Mouse (Mus musculus): Measurements from ENCODE around the gene Slc26a11.
A peak's percentile ranks its signal among the peaks of the same experiment; 100 is the strongest.

The Slc26a11 gene

DNA sequence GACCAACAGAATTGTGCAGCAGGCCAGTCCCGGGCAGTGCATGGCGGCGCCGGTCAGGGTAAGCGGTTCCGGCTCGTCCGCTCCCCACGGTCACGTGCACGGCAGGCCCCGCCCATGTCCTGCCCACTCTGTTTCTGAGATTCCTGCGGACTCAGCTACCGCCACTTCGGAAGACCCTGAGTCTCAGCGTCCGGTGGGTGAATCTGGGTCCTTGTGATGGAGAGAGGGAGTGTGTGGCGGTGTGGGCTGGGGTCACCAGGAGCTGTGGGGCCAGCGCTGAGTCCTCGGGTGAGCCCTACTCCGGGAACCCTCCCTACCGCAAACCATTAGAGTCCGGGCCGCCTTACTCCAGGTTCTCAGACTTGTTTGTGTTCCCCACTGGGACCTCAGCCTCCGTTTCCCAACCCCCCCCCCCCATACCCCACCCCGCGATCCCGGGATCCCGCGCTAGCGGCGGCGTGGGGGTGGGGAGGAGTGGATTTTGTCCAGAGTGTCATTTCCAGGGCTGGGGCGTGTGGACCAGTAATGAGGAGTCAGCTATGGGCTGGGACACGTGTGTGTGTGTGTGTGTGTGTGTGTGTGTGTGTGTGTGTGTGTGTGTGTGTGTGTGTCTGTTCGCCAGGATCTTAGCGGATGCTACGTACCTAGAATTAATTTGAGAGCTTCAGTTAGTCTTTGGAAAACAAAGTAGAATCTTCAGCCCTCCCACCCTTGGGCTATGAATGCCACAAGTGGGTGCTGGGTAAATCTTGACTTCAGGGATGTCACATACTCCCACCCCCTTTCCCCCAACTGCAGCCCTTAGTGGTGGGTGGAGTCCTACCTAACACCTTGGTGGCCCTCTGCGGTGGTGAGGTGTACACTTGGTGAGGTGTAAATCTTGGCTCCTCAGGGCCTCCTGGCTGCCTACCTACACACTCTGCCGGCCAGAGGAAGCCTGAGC is at the start of gene Slc26a11, which contains the start of gene Sgsh:
Gene Slc26a11 (plus strand): TSS at position 115 of the 943 bp plus-strand sequence.
Gene Sgsh (minus strand): TSS at position 94 of the 943 bp plus-strand sequence.
- DNase-seq (ENCODE audit: low spot score in 2 of 2) = peak; percentile 85

DNA sequence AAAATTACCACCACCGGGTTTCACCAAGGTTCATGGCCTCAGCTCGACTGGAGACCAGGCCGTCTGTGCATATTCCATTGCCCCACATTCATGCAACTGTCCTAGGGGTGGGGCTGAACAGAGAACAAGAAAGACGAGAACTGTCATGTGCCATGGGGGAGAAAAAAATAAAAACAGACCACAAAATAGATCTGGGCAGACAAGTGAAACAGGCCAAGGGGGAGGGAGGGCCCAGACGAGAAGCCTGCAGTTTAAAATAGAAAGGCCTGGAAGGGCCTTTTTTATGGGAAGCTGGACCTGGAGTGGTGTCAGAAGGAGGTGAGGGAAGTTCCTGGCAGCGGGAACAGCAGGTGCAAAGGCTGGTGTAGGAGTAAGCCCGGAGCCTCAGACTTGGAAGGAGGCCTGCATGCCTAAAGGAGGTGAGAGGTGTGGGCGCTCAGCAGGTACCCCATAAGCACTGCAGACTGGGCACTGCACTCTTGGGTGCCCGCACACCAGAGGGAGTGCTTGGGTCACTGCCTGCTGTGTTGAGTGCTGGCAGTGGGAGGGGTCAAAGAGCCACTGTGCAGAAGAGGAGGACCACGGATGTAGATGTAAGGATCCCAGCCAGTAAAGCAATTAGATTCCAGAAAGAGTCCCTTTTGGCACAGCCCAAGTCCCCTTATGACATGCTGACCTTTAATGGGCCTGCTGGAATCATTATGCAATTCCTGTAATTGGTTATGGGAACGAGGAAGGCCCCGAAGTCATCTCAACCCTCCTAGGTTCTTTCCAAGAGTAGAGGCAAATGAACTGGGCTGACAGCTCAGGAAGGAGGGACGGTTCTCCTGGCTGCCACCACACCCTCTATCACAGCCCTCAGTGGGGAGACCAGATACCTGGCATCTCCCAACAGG is 48.3 kb upstream of the Slc26a11 start:
- DNase-seq (ENCODE audit: low spot score in 2 of 2) = no peak

DNA sequence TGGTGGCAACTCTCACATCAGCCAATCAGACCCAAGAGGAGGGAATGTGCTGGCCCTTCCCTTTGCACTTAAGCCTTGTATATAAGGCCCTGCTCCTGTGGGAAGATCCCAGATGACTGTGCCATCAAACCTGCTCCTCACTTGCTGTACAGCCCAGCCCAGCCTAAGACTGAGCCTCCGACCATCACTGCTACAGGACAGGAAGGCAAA is 47.8 kb upstream of the Slc26a11 start, which contains the start of gene Card14:
Gene Card14 (plus strand): TSS at position 111 of the 210 bp plus-strand sequence.
- DNase-seq (ENCODE audit: low spot score in 2 of 2) = no peak

DNA sequence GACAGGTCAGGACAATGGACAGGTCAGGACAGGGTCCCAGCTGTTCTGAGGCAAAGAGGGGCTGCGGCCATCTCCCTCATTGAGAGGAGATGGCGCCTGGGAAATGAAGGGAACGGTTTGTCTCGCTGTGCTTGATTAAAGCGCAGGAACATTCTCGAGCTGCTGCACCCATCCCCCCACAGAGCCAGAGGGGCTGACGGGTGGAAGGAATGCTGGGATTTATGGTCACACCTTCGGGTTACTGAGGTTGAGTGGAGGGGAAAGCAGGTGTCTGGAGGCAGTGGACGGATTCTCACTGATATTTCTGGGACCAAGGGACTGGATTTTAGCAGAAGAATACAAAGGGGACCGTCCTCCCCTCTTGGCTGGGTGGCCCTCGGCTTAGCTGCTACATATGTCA is 47.4 kb upstream of the Slc26a11 start:
- peak in 1 of 2 experiments; percentile 22 for DNase-seq (ENCODE audit: low spot score in 2 of 2)

DNA sequence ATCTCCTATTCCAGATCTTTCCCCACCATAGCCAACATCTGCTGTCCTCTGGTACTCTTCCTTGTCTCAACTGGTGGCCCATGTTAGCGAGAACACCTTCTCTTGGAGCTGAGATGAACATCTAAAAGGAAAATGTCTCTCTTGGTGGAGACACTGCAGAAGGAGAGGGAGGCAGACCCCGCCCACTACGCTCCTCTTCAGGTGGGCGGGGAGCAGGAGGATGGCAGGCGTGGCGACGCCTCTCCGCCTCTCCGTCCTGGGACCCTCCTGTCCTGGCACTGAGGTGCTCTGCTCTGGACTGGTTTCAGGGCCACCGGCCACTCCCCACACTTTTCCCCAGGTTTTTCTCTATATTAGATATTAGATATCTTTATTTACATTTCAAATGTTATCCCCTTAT is 44.7 kb upstream of the Slc26a11 start:
- DNase-seq (ENCODE audit: low spot score in 2 of 2) = no peak

DNA sequence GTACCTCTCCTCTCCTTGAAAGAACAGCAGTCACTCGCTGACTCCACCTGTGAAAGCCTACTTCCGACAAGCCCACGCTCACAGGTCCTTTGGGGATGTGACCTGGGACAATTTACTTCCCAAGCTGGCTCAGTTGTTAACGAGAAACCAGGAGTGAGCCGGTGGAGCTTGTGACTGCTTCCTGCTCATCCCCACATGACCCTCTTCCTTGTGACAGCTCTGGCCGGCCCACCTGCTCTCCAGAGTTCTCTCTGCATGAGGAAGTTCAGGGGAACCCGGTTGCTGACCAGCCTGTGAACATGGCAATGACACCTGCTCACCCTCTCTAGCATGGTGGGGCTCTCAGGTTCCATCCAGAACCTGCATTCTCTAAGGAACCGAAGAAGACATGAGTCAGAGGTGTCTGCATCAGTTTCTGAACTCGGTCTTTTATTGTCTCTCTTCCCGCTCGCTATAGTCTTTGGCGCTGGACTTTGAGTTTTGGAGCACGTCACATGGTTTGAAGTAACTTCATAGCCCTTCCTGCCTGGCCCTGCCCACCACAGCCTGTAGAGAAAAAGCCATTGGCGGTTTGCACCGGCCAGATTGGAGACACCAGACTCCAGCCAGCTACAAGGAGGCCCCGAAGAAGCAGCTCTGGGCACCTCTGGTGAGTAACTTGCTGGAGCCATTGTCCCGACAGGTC is 41.0 kb upstream of the Slc26a11 start:
- peak in 1 of 2 experiments; percentile 12 for DNase-seq (ENCODE audit: low spot score in 2 of 2)

DNA sequence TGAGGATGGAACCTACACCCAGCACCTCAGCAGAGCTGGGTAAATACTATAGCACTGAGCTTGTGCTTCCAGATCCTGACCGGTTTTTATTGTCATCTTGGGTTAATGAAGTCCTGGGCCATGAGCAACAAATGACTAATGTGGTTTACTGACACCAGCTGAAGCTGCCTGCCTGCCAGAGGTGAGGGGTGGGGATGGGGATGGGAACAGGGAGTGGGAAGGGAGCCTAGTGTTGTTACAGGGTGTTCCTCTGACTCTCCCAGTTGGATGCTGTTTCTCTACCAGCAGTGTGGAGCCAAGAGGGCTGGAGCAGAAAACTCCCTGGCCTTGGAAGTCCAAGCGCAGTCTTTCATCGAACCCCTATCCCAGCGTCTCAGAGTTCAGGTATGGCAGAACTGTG is 38.6 kb upstream of the Slc26a11 start:
- no peak for DNase-seq (ENCODE audit: low spot score in 2 of 2)

DNA sequence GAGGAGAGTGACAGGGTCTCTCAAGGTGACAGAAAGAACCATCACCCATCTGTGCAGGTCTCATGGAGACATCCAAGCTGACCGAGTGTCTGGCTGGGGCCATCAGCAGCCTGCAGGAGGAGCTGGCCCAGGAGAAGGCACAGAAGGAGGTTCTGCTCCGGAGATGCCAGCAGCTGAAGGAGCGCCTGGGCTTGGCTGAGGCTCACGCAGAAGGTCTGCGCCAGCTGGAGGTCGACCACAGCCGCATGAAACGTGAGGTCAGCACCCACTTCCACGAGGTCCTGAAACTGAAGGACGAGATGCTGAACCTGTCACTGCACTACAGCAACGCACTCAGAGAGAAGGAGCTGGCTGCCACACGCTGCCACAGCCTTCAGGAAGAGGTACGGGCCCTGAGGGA is 32.8 kb upstream of the Slc26a11 start:
- DNase-seq (ENCODE audit: low spot score in 2 of 2) = no peak

DNA sequence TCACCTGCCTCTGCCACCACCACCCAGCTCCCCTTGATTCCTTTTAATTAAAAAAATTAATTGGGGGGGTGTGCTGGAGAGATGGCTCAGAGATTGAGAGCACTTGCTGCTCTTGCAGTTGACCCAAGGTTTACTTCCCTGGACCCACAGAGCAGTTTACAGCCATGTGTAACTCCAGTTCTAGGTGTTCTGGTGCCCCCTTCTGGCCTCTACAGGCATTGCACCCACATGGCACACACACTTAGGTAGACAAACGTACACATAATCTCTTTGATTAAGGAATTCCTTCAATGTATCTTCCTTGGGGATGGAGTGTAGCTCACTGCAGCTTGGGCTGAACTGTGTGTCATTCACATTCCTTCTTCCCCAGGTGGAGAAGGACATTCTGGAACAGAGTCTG is 30.3 kb upstream of the Slc26a11 start:
- DNase-seq (ENCODE audit: low spot score in 2 of 2) = no peak

DNA sequence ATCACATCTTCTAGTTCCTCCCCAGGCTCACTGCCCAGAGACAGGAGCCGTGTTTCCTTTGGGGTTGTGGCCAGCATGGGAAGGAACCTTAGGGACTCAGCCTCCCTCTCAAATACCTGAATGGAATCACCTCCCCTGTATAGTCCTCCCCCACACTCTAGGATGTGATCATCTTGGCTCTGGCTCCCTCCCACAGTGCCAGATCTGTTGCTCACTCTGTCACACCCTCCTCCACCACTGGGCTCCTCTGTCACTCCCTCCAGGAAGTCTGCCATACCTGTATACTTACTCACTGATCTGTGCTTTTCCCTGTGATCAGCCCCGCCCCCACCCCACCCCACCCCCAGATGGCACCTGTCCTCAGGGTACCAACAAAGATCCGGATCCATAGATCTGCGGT is 24.8 kb upstream of the Slc26a11 start:
- DNase-seq (ENCODE audit: low spot score in 2 of 2) = no peak

DNA sequence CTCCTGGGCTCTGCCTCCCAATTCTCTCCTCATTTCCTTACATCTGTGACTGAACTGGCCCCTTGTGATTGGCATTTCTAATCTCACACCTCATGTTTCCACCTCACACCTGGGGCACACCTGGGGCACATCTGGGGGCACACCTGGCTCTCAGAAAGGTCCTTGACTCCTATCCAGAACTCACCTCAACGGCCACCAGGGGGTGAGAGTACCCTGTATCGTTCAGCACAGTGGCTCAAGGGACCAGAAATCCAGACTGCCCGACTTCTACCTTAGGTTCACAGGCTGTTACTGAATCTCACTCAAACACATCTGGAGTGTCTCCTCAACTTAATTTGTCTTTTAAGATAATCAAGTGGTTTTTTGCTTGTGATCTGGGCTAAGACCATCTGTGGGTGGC is 23.4 kb upstream of the Slc26a11 start:
- no peak for DNase-seq (ENCODE audit: low spot score in 2 of 2)

DNA sequence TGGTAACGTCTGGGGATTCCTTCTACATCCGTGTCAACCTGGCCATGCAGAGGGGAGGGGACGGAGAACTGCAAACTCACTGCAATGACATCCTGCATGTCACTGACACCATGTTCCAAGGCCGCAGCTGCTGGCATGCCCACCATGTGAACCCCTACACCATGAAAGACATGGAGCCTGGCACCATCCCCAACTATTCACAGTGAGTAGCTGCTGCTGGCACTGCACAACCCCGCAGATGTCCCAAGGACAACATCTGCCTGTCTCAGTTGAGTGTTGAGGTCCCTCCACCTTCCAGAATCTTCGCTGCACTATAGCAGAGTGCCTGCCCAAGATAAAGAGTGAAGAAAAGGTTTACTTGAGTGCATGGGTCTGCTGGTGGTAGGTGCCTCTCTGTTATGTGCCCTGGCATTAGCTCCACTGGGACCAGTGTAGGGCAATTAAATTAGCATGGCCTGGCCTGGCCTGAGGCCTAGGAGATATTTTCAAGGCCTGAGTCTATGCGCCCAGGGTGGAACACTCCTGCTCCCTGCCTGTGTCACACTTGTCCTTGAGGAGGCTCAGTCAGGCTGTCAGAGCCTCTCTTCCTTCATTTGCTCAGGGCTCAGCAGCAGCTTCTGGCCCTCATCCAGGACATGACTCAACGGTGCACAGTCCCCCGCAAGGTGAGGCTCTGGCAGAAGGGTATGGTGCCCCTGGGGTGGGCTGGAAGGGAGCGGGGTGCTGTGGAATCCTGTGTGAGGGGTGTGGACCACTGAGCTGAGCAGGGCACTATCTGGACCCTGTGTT is 16.9 kb upstream of the Slc26a11 start:
- DNase-seq (ENCODE audit: low spot score in 2 of 2) = no peak

DNA sequence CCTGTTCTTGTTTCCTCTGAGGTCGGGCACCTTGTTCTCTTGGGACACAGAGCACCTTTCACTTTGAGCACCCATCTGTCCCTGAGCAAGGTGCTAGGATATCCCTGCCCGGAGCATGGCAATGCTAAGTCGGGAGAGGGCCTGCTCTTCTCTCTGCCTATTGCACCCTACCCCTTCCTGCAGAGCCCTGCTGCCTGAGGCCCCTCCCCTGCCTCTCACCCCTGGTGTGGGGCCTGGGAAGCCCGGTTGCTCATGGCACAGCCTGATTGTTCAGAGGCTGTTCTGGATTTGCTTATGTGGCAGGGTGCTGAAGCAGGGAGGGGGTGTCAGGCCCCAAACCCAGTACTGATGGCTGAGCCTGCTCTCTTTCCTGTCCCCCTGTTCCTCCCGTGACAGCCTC is 16.2 kb upstream of the Slc26a11 start:
- no peak for DNase-seq (ENCODE audit: low spot score in 2 of 2)

DNA sequence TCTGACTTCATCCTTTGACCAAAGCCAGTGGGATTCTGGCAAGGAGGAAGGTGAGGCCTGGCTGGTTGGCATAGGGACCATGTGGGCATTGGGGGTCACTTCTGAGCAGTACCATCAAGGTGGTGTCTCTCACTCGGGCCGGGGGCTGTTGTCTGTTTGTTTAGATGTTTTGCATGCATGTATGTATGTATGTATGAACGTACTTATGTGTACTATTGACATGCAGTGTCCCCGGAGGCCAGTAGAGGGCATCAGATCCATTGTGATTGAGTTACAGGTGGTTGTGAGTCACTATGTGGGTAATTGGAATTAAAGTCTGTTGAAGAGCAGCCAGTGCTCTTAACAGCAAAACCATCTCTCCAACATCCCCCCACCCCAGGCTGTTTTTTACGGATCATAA is 15.7 kb upstream of the Slc26a11 start:
- peak; percentile 67 to 79 for DNase-seq (ENCODE audit: low spot score in 2 of 2)

DNA sequence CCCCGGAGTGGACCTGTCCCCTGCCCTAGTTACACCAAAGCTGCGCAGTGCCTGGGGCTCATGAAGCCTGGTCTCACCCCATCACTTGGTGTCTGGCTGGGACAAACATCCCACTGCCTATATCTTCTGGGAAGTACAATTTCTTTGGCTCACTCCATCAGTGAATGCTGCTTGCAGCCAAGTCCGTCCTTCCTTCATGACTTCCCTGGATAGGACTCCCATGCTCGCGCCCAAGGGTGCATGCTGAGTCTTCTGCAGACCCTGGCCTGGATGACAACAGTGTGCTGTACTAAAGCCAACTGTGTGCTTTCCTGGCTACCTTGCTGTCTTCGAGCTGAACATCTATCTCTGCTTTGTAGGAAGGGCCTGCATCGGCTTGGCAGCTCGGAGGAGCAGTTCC is 11.2 kb upstream of the Slc26a11 start:
- no peak for DNase-seq (ENCODE audit: low spot score in 2 of 2)

DNA sequence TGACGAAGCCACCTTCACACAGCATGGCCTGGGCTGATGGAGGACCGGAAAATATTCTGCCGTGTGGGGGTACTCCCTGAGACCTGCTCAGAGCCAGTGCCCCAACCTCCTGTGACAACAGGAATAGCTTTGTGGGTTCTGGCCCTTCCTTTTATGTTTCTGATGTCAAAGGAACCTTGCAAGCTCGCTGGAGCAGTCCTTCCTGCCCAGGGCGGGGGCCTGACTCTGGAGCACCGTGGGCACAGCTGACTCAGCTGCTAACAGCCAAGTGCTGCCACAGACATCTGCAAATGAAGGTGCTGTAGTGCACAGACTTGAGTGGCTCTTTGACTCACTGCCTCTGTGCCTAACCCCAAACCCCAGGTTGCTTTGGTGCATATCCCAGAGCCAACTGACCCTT is 10.5 kb upstream of the Slc26a11 start:
- no peak for DNase-seq (ENCODE audit: low spot score in 2 of 2)

DNA sequence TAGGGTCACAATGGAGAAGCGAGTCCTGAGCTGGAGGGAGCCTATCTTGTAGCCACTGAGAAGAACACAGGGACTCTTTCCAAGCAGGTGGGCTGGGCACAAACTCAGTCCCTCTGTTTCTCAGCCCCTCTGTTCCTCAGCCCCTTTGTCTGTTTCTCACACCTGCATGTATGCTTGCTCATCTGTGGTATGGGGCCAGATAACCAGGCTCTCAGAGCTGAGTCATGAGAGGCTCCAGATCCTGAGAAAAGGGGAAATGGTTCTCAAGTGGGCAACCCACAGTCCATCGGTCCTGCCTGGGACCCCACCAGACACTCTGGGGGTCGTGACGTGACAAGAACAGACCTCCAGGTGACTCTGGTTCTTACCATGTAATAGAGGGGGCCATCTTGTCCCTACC is 8.2 kb upstream of the Slc26a11 start:
- DNase-seq (ENCODE audit: low spot score in 2 of 2) = no peak

DNA sequence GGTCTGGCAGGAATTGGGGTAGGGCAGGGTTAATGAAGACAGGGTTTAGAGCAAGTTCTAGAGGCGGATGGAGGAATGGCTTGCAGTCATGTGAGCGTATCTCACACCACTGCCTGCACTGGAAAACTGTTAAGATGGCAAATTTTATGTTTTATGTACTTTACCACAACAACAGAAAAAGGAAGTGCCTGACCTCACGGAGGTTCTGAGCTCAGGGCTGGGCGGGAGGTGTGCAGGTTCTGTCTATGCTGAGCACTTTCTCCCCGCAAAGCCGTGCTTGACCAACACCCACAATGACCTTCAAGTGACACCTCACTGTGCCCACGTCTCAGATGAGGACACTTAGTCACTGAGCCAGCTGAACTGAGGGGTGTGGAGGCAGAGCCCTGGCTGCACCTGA is 3.2 kb upstream of the Slc26a11 start:
- DNase-seq (ENCODE audit: low spot score in 2 of 2) = no peak

DNA sequence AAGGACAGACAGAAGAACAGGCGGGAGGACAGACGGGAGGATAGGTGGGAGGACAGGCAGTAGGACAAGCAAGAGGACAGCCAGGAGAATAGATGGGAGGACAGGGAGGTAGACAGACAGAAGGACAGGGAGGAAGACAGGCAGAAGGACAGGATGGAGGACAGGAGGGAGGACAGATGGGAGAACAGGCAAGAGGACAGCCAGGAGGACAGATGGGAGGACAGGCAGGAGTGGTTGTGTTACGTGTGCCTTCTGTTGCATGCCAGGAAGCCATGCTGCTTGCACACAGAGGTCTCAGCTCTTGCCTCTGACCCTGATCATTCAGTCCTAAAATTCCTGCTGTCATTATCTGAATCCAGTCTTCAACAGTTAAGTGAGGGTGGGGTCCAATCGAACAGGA is 1.4 kb upstream of the Slc26a11 start:
- DNase-seq (ENCODE audit: low spot score in 2 of 2) = no peak

DNA sequence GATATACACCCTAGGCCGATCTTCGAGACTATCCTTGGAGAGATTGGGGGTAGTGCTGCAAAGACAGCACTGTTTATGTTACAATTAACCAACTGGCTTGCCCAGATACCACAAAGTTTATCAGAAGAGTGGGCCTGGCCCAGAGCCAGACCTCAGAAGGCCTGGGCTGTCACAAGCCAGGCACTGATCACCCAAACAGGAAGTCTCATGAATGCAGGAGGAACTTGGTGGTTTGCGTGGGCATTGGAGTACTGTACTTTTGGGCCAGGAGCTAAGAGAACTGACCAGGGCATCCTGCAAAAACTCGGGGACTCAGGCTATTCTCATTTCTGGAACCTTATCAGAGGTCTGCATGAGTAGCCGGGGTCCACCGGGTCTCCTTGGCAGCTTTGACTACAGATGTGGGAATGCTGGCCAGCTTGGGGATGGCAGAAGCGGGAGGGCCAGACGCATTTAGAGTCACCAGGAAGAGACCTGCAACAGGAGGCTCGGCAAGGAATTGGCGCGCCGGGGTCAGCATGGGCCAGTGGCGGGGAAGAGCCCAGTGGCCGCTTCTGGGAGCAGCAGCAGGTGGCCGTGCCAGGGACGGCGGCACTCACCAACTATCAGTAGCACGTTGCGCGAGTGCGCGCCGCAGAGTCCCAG is 437 bp upstream of the Slc26a11 start:
- DNase-seq (ENCODE audit: low spot score in 2 of 2) = peak; percentile 40 to 57

DNA sequence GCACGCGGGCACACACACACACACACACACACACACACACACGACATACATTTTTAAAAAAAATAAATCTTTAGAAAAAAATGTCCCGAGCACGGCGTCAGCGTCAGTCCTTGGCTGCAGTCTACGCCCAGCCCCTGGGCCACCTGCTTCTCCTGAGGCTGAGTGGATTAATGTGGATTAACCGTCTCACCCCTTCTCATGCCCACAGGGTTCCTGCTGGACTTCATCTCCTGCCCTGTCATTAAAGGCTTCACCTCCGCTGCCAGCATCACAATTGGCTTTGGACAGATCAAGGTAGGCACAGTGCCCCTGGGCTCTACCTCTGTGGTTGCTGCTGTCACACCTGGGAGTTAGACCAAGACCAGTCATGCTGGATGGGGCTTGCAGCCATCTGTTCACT is 3.7 kb downstream of the Slc26a11 start:
- DNase-seq (ENCODE audit: low spot score in 2 of 2) = no peak

Measured in right cerebral cortex, postnatal 10 days (tissue).